Mouse (Mus musculus) kidney, postnatal 10 days (tissue): ENCODE measurements around the gene Gpm6b.

Source experiments
- DNase-seq: peaks from one replicate; pipeline ENCODE4 v3.0.0; 2021; ENCODE audit warnings: mixed read lengths

Gpm6b gene

DNA sequence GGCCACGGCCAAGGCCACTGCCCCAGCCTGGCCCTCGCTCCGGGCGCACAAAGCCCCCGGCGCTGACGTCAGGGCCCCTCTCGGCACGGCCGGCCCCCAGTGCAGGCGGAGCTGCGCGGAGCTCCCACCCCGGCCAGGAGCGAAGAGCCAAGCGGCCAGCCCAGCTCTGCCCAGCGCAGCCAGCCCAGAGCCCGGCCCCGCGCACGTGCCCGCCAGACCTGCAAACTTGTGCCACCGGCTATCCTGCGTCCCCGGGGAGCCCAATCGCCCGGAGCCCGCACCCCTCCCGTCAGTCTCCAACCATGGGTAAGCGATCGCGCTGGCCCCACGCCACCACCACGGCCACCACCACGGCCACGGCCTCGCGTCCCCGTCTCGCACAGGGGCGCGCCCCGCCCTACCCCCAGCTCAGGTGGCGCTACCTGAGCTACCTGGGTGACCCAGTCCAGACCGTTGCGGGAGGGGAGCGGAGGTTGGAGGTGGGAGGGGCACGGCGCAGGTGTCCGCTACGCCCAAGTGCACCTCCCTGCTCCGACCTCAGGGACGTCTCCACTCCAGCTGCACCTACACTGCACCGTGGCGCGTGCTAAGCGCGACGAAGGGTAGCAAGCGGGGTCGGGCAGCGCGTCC, at the start of gene Gpm6b:
Gpm6b (plus strand) TSS at position 81 of the 630 bp plus-strand sequence.
- peak; percentile 68 for DNase-seq

GRCm38 (mm10) chrX:166196327-166196726, 42.4 kb upstream of the Gpm6b start:
- DNase-seq: no peak

DNA sequence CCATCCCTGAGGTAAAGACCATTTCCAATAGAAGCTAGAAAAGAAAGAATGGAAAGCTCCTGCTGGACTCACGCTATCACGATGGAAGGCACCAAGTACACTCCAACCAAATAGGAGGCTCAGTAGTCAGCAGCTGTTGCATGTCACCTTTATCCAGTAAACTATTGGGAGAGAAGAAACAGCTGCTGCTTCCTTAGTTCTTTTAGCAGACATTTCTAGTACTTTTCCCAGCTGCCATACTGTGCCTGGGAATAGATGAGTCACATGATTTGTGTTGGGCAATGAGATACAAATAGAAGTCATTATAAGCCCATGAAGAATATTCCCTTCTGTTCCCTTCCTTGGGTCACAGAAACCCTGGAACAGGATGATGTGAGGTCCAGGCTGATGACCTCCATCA, 40.4 kb upstream of the Gpm6b start:
- no peak for DNase-seq

GRCm38 (mm10) chrX:166199812-166200211, 38.9 kb upstream of the Gpm6b start:
- no peak for DNase-seq

DNA sequence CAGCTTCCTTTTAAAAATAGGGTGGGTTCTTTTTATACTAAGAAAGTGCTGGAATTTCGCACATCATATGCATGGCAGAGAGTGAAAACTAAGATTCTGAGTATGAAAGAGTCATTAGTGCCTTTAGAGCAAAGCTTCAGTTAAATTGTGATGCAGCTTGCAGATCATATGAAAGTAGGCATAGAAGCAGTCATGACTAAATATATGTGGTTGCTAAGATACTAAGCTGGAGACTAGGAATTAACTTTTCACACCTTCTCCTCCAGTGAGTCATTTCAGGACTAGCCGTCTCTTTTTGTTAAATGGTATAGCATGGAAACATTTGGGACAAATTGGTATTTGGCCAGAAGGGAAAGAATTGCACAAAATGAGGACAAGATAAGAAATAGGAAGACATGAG, 24.1 kb upstream of the Gpm6b start:
- no peak for DNase-seq

- no peak for DNase-seq
Observed at GRCm38 (mm10) chrX:166216248-166216647, 22.5 kb upstream of the Gpm6b start.

- no peak for DNase-seq
Observed at GRCm38 (mm10) chrX:166216720-166217119, 22.0 kb upstream of the Gpm6b start.

DNA sequence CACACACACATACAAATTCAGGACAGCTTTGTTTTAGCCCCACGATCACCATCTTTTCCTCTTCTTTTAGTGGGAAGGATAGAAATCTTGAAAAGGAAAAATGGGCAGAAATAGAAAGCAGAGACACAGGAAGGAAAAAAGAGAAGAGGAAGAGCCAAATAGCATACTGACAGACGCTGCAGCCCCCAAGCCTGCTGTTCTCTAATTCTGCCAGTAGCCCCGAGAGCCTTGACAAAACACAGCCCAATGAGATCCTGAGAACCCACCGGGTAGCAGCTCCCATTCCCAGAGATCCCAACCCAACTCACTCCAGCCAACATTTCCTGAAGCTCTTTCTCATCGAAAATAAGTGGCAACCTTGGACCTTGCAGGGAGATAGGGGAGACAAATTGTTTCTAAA, 19.4 kb upstream of the Gpm6b start:
- DNase-seq: no peak

- DNase-seq: no peak
Observed at GRCm38 (mm10) chrX:166226856-166227255, 11.9 kb upstream of the Gpm6b start.

- DNase-seq: no peak
Observed at GRCm38 (mm10) chrX:166229750-166230149, 9.0 kb upstream of the Gpm6b start.

GRCm38 (mm10) chrX:166230515-166231267, 8.0 kb upstream of the Gpm6b start:
- no peak for DNase-seq

GRCm38 (mm10) chrX:166236131-166236530, 2.6 kb upstream of the Gpm6b start:
- no peak for DNase-seq

DNA sequence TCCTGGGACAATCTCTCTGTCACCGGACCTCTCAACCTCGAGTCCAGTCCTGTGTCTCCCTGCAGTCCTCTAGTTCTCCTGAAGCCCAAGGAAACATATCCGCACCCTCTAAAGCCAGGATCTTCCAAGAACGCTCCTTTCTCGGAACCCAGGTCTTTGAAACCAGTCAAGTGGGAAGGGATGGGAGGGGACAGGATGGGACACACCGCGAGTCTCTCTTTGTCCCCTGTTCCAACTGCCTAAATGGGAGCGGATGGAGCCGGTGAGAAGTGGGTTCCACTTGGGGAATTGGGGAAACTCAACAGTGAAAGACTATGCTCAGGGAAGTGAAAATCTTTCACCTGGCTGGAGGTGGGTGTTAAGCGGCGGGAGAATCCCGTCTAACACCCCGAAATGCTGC, 809 bp downstream of the Gpm6b start:
- no peak for DNase-seq

- no peak for DNase-seq
Observed at GRCm38 (mm10) chrX:166240751-166241150, 2.0 kb downstream of the Gpm6b start.

- DNase-seq: no peak
Observed at GRCm38 (mm10) chrX:166243261-166243885, 4.7 kb downstream of the Gpm6b start.

DNA sequence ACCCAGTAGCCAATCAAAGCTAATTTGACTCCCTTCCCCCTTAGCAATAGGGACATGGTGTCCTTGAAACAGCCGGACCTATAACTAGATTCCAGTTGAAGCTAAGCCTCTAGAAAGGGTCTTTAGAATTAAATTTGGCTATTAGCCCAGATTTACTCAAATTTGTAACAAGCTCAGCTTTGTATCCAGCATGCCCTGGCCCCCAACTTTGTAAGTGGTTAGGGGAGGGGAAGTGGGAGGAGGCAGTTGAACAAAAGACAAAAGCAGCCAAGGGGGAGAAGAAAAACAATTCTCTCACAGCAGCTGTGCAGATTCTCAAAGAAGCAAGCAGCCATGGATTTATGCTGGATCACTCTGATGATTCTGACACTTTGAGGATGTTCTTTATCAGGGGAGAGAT, 32.8 kb downstream of the Gpm6b start:
- no peak for DNase-seq

DNA sequence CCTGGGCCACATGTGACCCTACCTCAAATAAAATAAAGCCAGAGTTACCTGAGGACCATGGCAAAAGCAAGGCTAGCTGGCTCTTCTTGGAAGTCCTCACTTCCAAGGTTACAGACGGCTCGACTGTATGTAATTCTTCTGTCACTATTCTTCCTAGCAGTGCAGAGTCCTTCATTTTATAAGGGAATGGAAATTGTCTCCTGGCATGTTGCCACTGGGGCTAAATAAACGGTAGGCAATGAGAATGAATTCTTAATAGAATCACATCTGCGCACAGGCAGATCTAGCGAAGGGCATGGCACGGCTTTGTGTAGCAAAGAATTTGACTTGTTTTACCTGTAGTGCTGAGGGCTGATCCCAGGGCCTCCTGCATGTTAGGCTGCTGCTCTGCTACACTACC, 33.9 kb downstream of the Gpm6b start:
- no peak for DNase-seq

DNA sequence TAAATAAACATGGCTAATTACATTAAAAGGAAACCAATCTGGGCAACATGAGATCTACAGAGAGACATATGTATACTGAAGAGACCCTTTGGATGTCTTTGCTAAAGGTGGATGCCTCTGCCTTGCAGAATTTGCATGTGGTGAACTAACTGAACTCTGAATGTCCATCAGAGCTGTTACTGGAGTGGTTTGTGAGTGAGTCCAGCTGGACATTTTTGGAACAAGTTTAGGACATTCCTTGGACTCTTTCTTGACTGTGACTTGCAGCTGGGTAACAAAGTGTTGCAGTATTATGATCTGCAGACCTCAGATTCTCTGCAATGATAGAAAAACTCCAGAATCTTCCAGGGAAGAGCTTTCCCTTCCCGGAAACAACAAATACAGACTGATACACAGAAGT, 41.1 kb downstream of the Gpm6b start:
- peak; percentile 9 for DNase-seq

DNA sequence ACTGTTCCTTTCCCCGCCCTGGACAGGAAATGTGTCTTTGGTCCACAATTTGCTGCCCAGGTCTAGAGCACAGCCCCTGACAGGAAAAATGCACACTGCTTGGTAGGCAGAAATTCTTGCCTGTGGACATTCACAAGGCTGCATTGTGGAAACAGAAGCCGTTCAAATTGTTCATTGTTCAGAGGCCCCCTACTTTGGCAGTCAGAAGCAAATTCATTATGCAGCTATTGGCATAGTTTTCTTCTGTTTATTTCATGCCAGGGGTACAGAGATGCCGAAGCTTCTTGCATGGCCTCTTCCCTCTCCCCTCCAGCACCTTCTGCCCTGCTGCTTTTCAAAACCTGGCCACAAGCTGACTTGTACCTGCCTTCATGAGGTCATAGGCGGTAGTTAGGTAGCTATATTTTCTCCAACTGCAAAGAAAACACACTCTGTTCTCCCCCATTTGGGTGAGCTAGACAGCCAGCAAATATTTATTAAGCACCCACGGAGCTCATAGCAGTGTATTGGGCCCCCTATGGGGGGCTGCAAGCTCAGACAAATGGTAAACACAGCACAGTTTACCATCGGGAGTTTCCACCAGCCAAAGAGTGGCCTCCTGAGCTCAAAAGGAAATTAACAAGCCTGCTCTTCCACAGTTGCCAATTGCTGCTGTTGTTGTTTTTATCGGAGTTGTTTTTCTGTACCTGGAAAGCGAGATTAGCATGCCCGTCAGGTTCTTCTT, 48.2 kb downstream of the Gpm6b start:
- DNase-seq: no peak

GRCm38 (mm10) chrX:166291266-166291665, 52.6 kb downstream of the Gpm6b start:
- DNase-seq: no peak

GRCm38 (mm10) chrX:166293465-166293864, 54.8 kb downstream of the Gpm6b start:
- DNase-seq: no peak

DNA sequence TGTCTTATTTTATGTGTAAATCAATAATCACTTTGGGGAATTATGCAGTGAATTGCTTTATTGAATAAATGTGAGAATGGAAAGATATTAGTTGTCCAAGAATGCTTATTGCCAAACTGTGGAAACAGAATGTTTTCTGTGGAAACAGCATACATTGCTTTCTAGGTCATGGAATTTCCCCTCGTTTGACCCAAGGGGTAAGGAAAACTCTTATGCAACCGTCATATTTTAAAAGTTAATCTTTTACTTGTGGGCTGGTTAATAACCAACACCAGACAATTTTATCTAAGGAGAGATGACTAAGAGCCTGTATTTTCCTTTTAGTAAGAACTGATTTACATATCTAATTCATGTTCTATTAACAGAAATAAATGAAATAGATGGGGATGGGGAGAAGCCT, 64.1 kb downstream of the Gpm6b start:
- DNase-seq: no peak

DNA sequence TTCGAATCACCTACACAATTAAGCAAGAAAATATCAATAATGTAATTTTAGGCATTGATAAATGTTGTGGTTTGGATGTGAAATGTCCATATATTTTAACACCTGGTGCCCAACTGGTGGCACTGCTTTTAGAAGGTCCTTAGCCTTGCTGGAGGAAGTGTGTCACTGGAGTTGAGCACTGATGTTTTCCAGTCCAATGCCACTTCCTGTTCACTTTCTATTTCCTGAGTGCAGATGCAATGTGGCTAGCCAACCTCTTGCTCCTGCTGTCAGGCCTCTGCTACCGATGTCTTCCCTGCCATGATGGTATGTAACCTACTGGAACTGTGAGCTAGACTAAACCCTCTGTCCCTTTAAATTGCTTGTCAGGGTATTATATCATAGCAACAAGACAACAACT, 65.6 kb downstream of the Gpm6b start:
- DNase-seq: no peak
